Mouse (Mus musculus) adrenal gland, adult 18-20 months (tissue): ENCODE data around the gene Rab38. TPM values are rescaled to one million over a fixed set of nuclear protein-coding genes. Genes with fewer than 3 reads are reported as not detected.

Source experiments
- DNase-seq, 2 experiments: peaks; one replicate each; pipeline ENCODE4 v3.0.0; 2021 to 2022; ENCODE audit warnings: low spot score in 2 of 2
- long read RNA-seq, 2 experiments: library from polyadenylated mRNA; stranded (forward); transcript quantifications; one replicate each; pipeline ENCODE4 v2.0.0; 2021
- total RNA-seq, 2 experiments: library from RNA; stranded (reverse); gene quantifications; 1 replicate in 1 of 2; 2 replicates in 1 of 2; pipeline ENCODE4 v1.2.3; 2021

Gene Rab38
- total RNA-seq, result under 1 TPM in 1 of 2 experiments, not detected in 1; 0.19 TPM
- long read RNA-seq, experiment 1, partial matches to known transcripts, result 0 of 1 reads
- long read RNA-seq, experiment 1, other reads (novel, unspliced or antisense), result 0 of 1 reads
- long read RNA-seq, experiment 2, result 0 reads

DNA sequence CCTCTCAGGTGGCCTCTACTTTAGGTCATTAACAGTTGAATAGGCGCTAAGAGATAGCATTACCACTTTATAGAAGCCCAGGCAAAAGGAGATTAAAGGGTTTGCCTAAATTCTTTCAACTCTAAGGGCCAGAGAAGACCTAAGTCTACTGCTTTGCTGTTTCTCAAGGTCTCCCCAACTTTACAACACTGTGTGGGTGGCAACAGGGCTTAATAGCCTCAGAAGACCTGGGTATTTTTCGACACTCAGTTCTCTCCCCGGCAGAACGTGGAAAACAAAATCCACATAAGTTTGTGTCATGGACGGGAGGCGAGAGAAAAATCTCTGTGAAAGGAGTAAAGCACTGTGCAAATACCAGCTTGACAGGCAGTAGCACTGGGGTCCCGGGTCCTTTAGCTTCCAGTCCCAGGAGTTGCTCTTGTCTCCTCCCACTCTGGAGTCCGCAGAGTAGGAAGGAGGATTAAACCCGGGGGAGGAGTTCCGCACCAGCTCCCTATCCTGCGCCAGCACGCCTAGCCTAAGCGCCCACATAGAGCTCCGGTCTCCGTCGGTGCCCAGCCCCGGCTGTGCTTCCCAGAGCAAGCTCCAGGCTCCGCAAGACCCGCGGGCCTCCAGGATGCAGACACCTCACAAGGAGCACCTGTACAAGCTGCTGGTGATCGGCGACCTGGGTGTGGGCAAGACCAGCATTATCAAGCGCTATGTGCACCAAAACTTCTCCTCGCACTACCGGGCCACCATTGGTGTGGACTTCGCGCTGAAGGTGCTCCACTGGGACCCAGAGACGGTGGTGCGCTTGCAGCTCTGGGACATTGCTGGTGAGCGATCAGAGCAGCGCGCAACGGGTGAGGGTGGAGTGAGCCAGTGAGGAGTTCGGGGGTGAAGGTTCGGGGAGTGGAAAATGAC, at the start of gene Rab38:
Gene Rab38, plus strand, starts transcription at position 488 of the 906 bp plus-strand sequence.
- DNase-seq, result peak; percentile 1 to 24

DNA sequence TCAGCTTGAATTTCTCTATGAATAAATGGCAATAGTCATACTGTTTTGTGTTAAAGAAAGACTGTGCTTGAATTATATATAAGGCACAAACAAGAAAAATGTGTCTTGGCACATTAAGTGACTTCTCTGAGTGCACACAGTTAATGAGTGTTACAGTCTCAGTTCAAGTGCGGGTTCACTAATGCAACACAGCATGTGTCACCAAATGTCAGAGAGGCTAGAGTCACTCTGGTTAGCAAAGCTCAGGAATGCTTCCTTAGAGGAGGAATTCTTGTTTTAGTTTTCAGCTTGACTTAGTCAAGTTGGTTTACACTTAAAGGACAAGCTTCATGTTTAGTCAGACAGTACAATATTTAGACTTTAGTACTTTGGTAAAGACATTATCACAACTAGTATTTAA, 35.5 kb upstream of the Rab38 start:
- no peak for DNase-seq

- no peak for DNase-seq
Measured at GRCm38 (mm10) chr7:88395745-88396144, 34.3 kb upstream of the Rab38 start.

- no peak for DNase-seq
Measured at GRCm38 (mm10) chr7:88405311-88405710, 24.8 kb upstream of the Rab38 start.

DNA sequence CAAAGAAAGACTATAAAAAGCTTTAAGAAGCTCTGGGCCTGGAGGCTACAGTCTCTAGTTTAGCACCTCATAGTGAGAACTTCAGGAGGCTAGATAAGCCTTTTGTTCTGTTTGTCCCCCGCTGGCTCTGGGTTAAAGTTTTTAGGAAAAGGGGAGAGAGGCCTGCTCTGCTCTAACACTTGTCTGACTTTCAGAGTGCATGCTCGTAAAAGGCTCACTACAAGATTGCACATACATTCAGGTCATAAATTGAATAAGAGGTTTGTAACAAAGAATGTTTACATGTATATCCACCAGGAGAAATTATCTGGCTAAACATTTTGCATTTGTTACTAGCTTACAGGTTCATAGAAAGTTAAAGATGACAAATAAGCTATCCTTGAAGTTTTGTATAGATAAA, 23.6 kb upstream of the Rab38 start:
- no peak for DNase-seq

DNA sequence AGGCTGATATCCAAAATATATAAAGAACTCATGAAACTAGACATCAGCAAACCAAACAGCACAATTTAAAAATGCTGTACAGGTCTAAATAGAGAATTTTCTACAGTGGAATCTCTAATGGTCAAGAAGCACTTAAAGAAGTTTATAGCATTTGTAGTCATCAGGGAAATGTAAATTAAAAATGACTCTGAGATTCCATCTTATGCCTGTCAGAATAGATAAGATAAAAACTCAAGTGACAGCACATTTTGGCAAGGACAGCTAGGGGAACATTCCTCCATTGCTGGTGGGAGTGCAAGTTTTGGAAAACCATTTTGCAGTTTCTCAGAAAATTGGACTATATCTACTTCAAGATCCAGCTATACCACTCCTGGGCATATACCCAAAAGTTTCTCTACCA, 8.3 kb upstream of the Rab38 start:
- DNase-seq, result no peak

GRCm38 (mm10) chr7:88423889-88424288, 6.2 kb upstream of the Rab38 start:
- no peak for DNase-seq

DNA sequence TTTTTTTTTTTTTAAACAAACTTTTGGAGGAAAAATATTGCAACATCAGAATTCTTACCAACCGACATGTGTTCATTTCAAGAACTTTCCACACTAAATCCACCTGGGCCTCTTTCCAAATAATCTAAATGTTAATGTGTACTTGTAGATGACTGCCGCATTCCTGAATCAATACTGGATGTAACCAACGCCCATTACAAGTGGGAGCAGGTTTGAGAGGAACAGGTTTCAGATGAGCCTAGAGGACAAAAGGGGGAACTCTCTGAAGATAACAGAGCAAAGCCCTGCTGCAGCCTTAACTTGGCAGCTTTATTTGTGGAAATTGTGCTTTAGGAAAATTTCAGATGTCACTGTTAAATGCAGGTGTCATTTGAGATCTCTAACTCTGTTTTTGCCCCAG, 4.3 kb upstream of the Rab38 start:
- DNase-seq, result no peak

DNA sequence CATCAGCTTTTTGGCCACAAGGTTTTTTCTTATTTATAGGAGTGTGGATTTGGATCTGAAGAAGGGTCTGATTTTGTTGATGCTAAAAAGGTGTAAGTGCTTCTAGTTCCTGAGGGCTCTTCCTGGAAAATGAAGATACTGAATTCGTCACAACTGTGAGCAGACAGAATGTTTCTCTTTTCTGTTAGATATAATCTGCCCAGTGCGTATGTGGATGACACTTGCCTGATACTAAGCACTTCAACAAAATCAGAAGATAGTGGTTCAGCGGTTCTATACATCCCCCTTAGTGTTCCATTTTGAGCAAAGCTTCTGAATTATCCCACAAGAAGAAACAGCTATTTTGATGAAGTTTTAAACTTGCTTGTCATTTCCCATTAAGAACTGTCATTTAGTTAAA, 2.6 kb upstream of the Rab38 start:
- no peak for DNase-seq

DNA sequence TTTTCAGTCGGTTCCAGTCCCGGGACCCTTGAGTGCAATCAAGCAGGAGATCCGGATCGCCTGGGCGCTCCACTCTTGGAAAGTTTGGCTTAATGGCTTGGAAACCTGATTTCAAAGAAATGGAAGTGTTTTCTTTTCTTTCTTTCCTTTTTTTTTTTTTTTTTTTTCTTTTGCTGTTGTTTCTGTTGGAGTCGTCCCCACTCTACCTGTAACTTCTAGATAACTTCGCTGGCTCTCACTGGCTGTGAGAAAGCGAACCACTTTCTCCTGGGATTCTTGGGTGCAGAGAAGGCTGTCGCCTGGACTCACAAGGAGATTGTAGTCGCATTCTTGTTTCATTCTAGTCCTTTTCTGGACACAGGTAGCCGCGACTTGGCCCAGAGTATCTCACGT, 615 bp downstream of the Rab38 start:
- no peak for DNase-seq

- no peak for DNase-seq
Measured at GRCm38 (mm10) chr7:88440301-88440700, 10.2 kb downstream of the Rab38 start.

- DNase-seq, result no peak
Measured at GRCm38 (mm10) chr7:88442649-88443048, 12.6 kb downstream of the Rab38 start.

DNA sequence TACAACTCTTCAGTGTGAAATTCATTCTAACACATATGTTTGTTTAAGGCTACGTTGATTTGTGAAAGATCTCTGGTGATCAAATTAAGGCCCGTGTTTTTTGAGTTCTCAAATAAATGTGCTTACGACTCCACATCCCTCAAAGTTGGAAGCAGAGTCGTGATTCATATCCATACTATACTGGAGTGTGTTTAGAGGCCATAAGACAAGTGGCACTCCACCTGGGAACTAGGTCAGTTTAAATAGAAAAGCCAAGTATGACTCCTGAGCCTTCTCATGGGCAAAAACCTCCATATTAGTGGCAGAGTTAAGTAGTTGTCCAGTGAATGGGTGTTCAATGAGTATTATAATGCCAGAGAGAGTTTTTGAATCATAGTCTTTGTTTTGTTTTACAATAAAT, 13.4 kb downstream of the Rab38 start:
- DNase-seq, result no peak

GRCm38 (mm10) chr7:88445320-88445903, 15.3 kb downstream of the Rab38 start:
- DNase-seq, result no peak

GRCm38 (mm10) chr7:88453234-88453633, 23.2 kb downstream of the Rab38 start:
- DNase-seq, result no peak

DNA sequence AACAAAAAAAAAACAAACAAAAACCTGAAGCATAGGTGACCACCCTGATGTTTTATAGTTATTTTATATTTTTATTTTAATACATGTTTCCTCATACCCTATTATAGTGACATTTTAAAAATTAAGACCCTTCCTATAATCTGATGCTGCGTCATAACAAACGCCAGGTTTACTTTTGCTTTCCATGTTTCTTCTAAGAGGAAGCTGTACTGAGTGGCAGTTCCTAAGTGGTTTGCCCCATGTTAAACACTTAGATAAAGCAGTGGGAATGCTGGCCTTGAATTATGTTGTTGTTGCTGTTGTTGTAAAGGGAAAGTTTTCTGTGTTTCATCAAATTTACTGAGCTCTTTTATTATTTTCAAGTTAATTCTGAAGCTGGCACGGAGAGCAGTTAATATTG, 27.8 kb downstream of the Rab38 start:
- no peak for DNase-seq

DNA sequence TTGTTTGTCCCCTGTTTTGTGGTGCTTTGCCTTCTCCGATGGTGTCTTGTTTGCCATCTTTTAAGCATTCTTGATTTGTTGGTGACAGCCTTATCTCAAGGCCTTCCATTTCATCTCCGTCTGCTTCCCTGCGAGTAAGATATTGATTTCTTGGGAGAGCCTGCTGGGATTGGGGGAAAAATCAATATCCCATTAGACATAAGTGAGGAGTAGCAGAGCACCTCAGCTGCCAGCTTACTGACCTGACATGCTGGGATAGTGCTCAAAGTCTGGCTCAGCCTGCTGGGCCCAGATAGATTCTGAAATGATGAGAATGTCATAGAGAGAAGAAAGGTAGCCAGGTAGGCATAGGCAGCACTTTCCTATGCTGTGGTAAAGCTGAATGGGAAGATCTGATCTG, 37.7 kb downstream of the Rab38 start:
- DNase-seq, result no peak

DNA sequence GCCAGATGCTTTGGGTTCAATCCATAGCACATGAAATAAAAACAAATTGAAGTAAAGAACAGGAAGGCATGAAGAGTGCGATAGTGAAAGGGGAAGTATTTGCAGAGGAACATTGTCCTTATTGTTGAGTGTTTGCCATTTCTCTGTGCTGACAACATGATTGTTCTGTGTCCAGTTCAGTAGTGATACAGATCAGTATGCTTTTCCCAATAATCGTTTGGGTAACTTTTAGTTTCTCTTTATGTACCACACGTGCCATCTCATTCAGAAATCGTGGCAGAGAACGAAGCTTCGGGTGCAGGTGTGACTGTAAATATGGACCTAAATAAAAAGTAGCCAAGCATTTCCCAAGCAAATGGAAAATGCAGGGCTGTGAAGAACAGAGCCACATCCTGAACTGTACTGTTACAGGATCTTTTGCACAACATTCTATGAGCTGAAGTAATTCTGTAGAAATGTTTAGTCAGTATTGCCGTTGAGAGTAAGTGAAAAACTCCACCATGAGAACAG, 52.1 kb downstream of the Rab38 start:
- DNase-seq, result no peak

- DNase-seq, result no peak
Measured at GRCm38 (mm10) chr7:88482628-88483027, 52.6 kb downstream of the Rab38 start.

- DNase-seq, result no peak
Measured at GRCm38 (mm10) chr7:88491020-88491419, 60.9 kb downstream of the Rab38 start.

- no peak for DNase-seq
Measured at GRCm38 (mm10) chr7:88502217-88502817, 72.2 kb downstream of the Rab38 start.

DNA sequence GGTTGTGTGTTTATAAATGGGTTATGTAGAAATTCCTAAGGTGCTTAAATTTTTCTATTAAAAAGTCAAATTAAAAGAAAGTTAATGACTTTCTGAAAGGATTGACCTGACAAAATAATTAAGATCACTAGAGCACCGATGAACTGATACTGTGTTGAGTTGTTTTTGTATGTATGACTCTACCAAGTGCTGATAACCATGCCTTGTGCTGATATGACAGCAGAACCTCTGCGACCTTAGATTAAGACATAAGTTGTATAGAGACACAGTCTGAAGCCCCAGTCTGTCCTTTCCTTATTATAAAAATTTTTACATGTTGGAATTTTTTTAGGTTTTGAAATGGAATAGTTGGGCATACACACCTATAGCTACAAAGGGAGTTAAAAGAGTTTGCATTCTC, 79.7 kb downstream of the Rab38 start:
- no peak for DNase-seq
